Mouse (Mus musculus): ENCODE results near the gene Nmrk2. TPM values are rescaled to one million over a fixed set of nuclear protein-coding genes. Genes with fewer than 3 reads are reported as not detected.
A peak's percentile ranks its signal among the peaks of the same experiment; 100 is the strongest.
"Not testable (repeated sequence)": the region's sequence is repeated elsewhere in the genome, so short reads cannot be mapped to it uniquely, and the experiment has no call there.

Gene Nmrk2
- total RNA-seq, 2 experiments from 2014 or later, result 7.8 to 7.9 TPM

DNA sequence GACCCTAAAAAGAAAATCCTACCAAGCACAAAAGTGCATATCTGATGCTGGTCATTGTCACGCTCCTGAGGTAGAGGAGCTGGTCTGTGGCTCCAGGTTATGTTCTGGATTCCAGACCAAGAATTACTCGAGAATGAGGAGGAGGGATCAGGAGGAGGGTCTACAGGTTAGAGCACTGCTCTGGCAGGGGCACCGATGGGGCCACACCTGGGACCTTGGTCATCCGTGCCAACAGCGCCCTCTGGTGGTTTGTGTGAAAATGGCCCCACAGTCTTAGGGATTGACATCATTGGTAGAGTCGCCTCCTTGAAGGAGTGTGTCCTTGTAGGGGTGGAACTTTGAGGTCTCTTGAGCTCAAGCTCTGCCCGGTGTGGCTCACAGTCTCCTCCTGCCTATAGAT, 16.1 kb upstream of the Nmrk2 start:
- peak; percentile 66 to 78 for DNase-seq

DNA sequence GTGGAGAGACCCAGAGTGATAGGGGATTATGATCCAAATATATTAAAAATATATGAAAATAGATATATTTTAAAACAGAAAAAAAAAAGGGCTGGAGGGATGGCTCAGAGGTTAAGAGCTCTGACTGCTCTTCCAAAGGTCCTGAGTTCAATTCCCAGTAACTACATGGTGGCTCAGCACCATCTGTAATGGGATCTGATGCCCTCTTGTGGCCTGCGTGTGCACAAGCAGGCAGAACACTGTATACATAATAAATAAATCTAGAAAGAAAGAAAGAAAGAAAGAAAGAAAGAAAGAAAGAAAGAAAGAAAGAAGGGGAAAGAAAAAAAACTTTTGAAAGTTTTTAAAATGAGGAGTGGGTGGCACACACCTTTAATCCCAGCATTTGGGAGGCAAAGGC, 15.4 kb upstream of the Nmrk2 start:
- DNase-seq, result not testable (repeated sequence)
- intact Hi-C loops (cut with DNase I), result loop anchor here (1.0 kb wide), 1 partner anchor 19 kb away; no protein-coding TSS in a partner anchor

More for the DNA sequence above, 16.1 kb upstream of the Nmrk2 start:
- intact Hi-C loops (cut with DNase I), result loop anchor here (1.0 kb wide), 1 partner anchor 20 kb away; no protein-coding TSS in a partner anchor

DNA sequence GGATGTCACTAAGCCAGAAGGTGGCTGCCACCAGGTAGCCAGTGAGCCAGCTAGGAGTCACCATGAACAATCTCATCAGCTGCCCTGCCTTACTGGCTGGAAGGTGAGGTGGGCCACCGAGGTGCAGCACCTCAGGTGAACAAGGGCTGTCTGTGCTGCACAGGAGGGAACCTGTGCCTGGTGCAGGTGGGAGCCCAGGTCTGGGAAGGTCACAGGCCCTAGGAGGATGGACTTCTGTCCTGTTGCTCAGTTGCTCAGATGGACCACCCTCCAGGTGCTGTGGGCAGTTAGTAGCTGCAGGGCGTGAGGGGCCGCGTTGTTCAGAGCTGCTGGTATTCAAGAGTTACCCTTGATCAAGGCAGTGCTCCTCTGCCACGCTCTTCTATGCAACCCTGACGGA, 15.0 kb upstream of the Nmrk2 start:
- no peak for DNase-seq
- intact Hi-C loops (cut with DNase I), result loop anchor here (1.0 kb wide), 1 partner anchor 19 kb away; no protein-coding TSS in a partner anchor

DNA sequence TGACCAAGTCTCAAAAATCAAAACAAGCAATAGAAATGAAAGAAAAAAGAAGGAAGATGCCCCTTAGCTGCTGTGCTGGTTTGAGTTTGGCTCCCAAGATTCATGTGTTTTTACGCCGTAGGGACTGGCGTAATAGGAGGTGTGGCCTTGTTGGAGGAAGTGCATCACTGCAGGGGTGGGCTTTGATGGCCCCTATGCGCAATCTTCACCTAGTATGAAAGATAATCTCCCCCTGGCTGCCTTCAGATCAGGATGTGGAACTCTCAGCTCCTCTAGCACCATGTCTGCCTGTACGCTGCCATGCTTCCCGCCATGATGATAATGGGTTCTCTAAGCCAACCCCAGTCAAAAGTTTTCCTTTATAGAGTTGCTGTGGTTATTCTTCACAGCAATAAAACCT, 14.4 kb upstream of the Nmrk2 start:
- no peak for DNase-seq
- intact Hi-C loops (cut with DNase I), result no loop called here

DNA sequence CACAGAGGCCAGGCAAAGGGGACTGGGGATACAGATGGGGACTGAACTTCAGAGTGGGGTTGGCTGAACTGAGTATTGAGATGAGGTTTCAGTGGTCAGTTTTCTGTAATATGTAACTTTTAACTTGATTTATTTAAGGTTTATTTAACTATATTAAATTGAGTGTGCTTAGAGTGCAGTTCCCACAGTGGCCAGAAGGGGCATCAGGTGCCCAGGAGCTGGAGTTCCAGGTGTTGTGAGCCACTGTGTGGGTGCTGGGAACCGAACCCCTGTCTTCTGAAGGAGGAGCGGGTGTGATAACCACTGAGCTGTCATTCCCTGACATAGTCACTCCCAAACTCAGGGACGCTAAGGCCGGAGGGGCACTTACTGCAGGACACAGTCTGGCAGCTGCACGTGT, 8.3 kb upstream of the Nmrk2 start:
- intact Hi-C loops (cut with DNase I), result no loop called here
- no peak for DNase-seq

DNA sequence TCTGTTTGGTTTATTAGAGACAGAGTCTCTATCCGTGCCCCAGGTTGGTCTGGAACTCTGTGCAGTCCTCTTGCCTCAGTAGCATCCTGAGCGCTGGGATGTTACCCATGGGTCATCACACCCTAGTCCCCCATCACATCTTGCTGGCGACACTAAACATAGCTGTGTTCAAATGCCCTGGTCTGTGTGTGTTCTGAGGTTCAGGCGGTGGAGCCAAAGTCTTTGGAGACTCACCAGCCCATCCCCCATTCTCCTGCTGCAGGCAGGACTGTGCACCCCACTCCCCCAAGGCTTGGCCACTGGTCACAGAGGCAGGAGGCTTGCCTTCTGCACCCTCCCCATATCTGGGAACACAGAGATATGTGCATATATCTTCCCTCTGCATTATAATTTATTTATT, 2.3 kb upstream of the Nmrk2 start:
- no peak for DNase-seq
- intact Hi-C loops (cut with DNase I), result no loop called here

DNA sequence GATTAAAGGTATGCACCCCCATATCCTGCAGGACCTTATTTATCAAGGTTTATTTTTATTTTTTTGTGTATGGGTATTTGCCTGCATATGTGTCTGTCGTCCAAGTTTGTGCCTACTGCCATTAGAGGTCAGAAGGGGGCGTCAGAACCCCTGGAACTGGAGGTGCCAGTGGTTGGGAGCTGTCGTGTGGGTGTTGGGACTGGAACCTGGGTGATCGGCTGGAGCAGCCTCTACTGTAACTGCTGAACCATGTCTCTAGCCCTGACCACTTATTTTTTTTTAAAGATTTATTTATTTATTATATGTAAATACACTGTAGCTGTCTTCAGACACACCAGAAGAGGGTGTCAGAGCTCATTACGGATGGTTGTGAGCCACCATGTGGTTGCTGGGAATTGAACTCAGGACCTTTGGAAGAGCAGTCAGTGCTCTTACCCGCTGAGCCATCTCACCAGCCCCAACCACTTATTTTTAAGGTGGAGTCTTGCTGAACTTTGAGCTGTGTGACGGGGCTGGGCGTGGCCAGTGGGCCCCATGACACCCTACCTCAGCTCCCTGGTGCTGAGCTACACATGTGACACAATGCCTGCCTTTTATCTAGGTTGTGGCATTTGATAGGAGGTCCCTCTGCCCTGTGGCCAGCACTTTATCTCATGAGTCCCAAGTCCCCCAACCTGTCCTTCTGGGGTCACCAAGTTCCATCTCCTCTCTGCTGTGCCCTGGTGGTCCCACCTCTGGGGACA, 1.3 kb upstream of the Nmrk2 start:
- no peak for DNase-seq
- intact Hi-C loops (cut with DNase I), result no loop called here

DNA sequence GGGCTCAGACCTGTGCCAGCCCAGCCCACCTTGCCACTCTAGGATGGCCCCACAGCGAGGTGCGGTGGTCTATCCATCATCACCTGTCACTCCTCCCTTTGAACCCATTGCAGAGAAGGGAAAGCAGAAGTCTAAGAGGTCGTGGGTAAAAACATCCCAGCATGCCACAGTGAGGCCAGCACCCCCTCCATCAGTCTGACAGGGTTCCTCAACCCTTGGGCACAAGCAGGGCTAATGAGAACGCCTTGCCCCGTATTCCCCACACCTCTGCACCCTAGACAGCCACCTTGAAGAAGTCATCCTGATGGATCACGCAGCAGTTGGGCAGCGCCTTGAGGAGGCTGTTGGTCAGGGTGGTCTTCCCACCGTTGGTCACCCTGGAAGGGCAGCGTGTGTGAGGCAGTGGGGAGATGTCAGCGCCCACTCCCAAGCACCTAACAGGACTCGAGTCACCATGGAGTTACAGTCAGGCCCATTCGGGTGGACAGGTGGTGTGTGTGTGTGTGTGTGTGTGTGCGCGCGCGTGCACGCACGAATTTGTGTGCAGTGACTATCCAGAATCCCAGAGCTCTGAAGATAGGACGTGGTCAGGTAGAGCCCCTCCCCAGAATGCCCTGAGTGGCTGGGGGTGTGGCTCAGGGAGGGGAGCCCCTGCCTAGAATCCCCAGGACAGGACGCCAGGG, 1.1 kb downstream of the Nmrk2 start:
- intact Hi-C loops (cut with DNase I), result no loop called here

DNA sequence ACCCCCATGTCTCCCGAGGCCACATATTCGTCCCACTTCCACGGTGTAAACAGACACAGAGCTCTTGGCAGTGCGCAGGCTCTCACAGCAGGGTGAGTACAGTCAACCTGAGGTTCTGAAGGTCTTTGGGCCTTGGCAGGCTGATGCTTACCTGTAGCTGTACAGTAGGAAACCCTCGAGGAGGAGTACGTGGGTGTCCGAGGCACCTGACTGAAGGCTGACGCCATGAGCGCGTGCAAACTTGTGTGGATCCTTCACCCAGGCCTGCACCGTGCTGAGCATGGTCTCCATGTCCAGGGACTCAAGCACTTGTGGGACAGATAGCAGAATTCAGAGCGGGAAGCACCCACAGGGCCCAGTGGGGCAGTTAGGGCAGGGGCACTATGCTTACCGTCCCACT, 1.7 kb downstream of the Nmrk2 start:
- DNase-seq, result peak in 1 of 2 experiments; percentile 29
- intact Hi-C loops (cut with DNase I), result no loop called here

More for the DNA sequence above, 1.1 kb downstream of the Nmrk2 start:
- DNase-seq, result no peak

DNA sequence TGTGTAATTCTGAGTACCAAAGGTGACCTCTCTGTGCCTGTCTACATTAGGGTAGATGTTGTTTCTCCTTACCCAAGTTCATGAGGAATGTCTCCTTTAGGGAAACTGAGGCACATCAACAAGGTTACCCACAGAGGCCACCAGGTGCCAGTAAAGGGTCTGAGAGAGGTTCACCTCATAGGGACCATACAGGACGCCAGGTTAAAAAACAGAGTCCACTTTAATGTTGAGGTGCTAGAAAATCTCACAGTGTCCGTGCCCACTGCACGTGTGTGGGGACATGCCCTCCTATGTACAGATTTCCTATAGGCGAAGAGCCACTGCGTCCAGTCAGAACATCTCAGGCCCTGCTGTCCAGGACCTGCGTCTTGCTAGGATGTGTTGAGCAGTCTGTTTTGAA, 2.9 kb downstream of the Nmrk2 start:
- peak in 1 of 2 experiments; percentile 18 for DNase-seq
- intact Hi-C loops (cut with DNase I), result loop anchor here (1.0 to 10.0 kb wide), 2 partner anchors 18 to 246 kb away; no protein-coding TSS in a partner anchor

DNA sequence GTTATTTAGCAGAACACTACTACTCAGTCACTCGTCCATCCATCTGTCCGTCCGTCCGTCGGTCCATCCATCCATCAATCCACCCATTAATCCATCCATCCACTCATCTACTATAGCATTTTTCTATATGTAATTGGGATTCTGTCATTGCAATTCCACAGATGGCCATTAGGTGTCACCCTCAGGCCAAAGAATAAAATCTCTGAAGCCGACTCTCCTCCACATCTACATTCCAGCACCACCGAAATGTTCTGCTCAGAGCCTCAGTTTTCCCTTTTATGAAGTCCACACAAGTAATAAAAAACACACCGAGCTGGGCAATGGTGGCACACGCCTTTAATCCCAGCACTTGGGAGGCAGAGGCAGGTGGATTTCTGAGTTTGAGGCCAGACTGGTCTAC, 3.6 kb downstream of the Nmrk2 start:
- intact Hi-C loops (cut with DNase I), result loop anchor here (1.0 to 10.0 kb wide), 2 partner anchors 19 to 247 kb away; no protein-coding TSS in a partner anchor
- DNase-seq, result peak; percentile 70 to 72

DNA sequence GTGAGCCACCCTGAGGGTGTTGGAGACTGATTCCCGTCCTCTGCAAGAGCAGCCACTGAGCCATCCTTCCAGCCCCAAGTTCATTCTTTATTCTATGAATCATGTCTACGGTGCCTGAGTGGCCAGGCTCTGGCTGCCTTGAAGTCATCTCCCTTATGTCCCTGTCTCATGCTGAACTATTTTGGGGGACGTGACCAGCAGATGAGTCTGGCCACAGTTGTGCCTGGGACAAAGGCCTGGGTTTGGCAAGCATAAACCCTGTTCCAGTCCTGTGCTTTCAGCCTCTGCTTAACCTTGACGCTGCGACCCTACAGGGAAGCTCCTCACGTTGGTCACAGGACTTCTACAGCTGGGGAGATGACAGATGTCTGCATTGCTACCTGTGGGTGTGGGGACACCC, 4.5 kb downstream of the Nmrk2 start:
- intact Hi-C loops (cut with DNase I), result loop anchor here (10.0 kb wide), 1 partner anchor 247 kb away; no protein-coding TSS in a partner anchor
- DNase-seq, result peak in 1 of 2 experiments; percentile 38

DNA sequence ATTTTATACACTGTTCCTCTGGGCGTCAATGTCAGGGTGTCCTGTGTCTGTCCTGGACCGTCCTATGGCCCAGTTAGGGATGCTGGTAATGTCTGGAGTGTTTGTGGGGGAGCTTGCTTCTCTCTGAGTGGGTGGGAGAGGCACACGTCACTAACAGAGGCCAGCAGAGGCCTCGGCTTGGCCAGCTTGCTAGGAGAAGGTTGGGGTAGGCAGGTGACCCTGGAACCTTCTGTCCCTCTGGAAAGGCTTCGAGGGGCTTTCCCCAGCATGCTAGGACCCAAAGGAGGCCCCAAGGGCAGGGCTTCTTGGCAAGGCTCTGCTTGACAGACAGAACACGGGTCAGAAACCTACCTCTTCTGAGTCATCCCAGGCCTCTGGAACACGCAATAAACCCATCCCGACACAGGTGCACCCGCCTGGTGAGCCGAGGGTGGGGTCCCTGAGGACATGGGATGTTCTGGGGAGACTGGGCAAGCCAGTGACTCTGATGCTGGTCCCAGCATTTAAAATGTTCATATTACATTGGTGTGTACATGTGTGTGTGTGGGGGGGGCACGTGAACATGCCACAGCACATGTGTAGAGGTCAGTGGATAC, 5.3 kb downstream of the Nmrk2 start:
- DNase-seq, result peak in 1 of 2 experiments; percentile 35
- intact Hi-C loops (cut with DNase I), result loop anchor here (10.0 kb wide), 1 partner anchor 248 kb away; no protein-coding TSS in a partner anchor

DNA sequence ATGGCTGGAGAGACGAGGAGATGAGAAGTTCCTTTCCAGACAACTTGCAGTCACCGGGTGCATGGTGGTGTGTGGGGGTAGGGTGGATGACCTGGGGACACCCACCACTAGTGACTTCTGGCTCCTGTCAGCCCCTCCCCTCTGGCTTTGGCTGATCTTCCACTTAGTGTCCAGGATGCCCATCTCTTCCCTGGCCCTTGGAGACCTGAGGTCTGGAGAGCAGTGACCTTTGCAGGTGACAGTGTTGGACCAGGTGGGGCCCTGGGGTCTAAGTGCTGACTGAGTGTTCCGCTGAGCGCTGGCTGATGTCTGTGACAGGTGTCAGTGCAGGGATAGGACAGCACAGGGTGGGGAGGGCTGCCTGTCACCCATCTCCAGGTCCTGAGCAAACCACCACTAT, 6.6 kb downstream of the Nmrk2 start:
- no peak for DNase-seq
- intact Hi-C loops (cut with DNase I), result loop anchor here (10.0 kb wide), 1 partner anchor 250 kb away; no protein-coding TSS in a partner anchor

DNA sequence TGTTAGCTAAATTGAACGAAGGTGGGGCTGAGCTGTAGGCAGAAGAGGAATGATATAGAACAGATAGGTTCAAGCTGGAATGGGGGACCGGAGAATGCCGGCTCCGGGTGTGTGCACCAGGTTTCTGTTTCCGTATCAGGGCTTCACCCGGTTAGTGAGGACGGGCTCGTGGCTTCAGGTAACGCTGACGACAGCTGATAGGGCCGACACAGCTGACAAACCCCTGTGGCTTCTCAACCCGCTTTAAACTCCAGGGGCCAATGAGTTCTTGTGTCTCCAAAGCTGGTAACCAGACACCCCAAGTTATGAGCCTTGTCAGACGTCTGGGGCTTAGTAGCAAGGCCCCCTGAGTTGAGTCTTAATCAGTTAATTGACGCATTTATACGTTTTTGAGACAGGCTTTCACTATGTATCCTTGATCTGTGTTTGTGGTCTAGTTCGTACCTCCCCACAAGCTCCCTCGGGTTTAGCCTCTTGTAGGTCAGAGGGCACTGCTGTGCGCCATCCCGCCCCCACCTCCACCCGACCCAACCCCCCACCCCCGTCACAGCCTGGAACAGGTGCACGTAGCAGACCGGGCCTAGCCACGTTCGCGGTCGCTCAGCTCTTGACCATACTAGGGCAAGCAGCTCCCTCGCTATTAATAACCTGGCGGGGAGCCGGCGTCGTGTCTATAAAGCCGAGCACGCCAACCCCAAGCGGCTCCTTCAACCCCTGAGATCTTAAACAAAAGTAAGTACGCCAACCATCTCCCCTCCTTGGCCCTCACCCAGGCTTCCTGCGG, 7.7 kb downstream of the Nmrk2 start:
- peak; percentile 68 to 70 for DNase-seq
- intact Hi-C loops (cut with DNase I), result loop anchor here (10.0 kb wide), 1 partner anchor 251 kb away; no protein-coding TSS in a partner anchor

DNA sequence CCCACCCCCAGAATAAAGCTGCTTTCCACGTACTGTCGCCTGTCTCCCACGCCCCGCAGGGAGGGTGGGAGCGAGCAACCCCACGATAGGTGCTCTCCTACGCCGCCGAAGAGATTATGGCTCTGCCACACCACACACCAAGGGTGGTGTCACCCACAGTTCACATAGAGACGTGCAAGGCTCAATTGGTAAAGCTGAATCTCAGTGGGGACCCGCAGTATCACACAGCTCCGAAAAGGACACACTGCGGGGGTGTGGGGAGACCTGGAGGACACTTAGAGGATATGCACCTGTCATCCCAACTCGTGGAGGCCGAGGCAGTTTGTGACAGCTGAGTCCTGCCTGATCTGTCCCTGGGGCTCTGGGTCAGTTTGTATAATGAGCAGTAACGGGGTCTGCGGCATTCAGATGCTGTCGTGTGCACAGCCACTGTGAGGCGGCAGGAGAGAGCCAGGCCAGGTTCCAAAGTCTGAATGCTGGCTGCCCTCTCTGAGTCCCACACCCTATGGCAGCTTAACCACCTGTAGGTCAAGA, 8.8 kb downstream of the Nmrk2 start:
- intact Hi-C loops (cut with DNase I), result loop anchor here (10.0 kb wide), 1 partner anchor 252 kb away; no protein-coding TSS in a partner anchor
- peak; percentile 41 to 54 for DNase-seq

DNA sequence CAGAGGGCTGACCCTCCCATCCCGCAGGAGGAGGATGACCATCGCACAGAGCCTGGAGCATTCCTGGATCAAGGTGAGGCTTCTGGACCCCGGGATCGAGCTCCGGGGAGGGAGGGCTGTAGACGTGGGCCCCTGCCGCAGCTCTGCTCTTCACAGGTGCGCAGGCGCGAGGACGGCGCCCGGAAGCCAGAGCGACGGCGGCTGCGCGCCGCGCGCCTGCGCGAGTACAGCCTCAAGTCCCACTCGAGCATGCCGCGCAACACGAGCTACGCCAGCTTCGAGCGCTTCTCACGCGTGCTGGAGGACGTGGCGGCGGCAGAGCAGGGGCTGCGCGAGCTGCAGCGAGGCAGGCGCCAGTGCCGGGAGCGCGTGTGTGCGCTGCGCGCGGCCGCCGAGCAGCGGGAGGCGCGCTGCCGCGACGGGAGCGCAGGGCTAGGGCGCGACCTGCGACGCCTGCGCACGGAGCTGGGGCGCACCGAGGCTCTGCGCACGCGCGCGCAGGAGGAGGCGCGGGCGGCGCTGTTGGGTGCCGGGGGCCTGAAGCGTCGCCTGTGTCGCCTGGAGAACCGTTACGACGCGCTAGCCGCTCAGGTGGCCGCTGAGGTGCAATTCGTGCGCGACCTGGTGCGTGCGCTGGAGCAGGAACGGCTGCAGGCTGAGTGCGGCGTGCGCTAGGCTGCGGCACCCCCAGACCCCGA, 9.4 kb downstream of the Nmrk2 start:
- intact Hi-C loops (cut with DNase I), result loop anchor here (10.0 kb wide), 1 partner anchor 252 kb away; no protein-coding TSS in a partner anchor
- peak; percentile 82 to 91 for DNase-seq

DNA sequence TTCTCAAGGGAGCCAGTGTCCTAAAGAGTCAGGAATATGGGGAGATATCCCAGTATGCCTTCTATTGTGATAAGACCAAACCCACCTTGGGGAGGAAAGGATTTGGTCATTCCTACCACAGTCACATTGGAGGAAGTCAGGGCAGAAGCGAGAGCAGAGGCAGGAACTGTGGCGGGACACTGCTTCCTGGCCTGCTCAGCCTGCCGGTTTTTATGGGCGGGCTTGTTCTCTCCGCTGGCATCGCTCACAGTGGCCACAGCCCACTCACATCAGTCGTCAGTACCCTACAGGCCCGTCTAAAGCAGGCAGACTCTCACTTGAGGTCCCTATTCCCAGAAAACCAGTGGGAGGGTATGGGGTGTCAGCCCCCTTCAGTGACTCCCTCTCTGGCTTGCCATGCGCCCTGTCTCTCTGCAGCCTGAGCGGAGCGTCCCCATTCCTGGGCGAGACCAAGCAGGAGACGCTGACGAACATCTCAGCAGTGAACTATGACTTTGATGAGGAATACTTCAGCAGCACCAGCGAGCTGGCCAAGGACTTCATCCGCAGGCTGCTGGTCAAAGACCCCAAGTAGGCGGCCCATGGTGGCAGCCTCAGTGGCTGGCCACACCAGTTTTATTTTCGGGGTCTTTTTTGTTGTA, 10.4 kb downstream of the Nmrk2 start:
- DNase-seq, result peak in 1 of 2 experiments; percentile 28
- intact Hi-C loops (cut with DNase I), result loop anchor here (10.0 kb wide), 1 partner anchor 253 kb away; no protein-coding TSS in a partner anchor
